Comparison of ENCODE assay signal across 29 mouse cellular contexts in the genomic region with DNA sequence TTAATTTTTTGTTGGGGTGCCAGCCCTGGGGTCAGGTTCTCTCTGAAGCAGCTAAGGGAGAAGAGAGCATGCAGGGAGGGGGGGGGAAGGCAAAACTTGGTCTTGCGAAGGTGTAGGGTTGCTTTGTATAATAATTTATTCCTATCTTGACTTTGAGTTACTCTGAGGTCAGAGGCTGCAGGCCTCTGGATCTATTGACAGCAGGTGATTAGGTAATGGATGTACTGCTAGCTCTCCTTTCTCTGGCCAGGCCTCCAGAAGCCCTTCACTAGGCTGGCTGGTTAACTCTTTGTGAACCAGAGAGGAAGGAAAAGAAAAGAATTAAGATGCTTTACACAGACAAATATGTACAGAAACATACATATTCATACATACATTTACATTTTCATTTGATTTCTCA.
"Had no signal": no experiment of that assay in that cellular context is flagged by ENCODE, and none has a peak within 500 bp of the region (broad histone marks: within the 10 kb centered on the region; RNA-seq: fewer than 3 reads in every experiment).

No protein-coding gene starts in this region.

- H3K4me1 ChIP-seq: limb, embryonic 12.5 days; limb, embryonic 13.5 days; limb, embryonic 15.5 days; liver, embryonic 13.5 days; lung, embryonic 15.5 days; midbrain, embryonic 10.5 days; midbrain, embryonic 13.5 days; midbrain, embryonic 15.5 days; neural tube, embryonic 12.5 days; neural tube, embryonic 13.5 days had no signal

- ATAC-seq: lung, postnatal 0 days; midbrain, embryonic 13.5 days; midbrain, embryonic 15.5 days; midbrain, embryonic 16.5 days had no signal

- H3K4me3 ChIP-seq: left cerebral cortex, adult 2 months; limb, embryonic 10.5 days; limb, embryonic 12.5 days; limb, embryonic 13.5 days; limb, embryonic 15.5 days; liver, embryonic 13.5 days; lung, embryonic 15.5 days; megakaryocyte, embryonic 14.5 days; midbrain, embryonic 10.5 days; midbrain, embryonic 12.5 days; midbrain, embryonic 13.5 days; midbrain, embryonic 15.5 days; myocyte; neural tube, embryonic 12.5 days; neural tube, embryonic 13.5 days had no signal

- H3K27me3 ChIP-seq: limb, embryonic 12.5 days; limb, embryonic 13.5 days; limb, embryonic 15.5 days; liver, embryonic 13.5 days; lung, embryonic 15.5 days; megakaryocyte, embryonic 14.5 days; midbrain, embryonic 12.5 days; midbrain, embryonic 13.5 days; midbrain, embryonic 15.5 days; neural tube, embryonic 12.5 days; neural tube, embryonic 13.5 days had no signal

- H3K36me3 ChIP-seq: midbrain, embryonic 15.5 days had no signal

- H3K9ac ChIP-seq: limb, embryonic 12.5 days; limb, embryonic 13.5 days; limb, embryonic 15.5 days; liver, embryonic 13.5 days; liver, embryonic 14.5 days; lung, embryonic 14.5 days; lung, embryonic 15.5 days; midbrain, embryonic 12.5 days; midbrain, embryonic 13.5 days; midbrain, embryonic 15.5 days; neural tube, embryonic 12.5 days; neural tube, embryonic 13.5 days had no signal

- H3K27ac ChIP-seq: left cerebral cortex, adult 2 months; limb, embryonic 10.5 days; limb, embryonic 12.5 days; limb, embryonic 13.5 days; limb, embryonic 15.5 days; liver, embryonic 13.5 days; liver, embryonic 14.5 days; lung, embryonic 15.5 days; macrophage; midbrain, embryonic 10.5 days; midbrain, embryonic 12.5 days; midbrain, embryonic 13.5 days; midbrain, embryonic 15.5 days; neural tube, embryonic 12.5 days; neural tube, embryonic 13.5 days had no signal

- H3K9me3 ChIP-seq: limb, embryonic 10.5 days; limb, embryonic 12.5 days; limb, embryonic 13.5 days; limb, embryonic 15.5 days; liver, embryonic 13.5 days; lung, embryonic 15.5 days; megakaryocyte, embryonic 14.5 days; midbrain, embryonic 10.5 days; midbrain, embryonic 12.5 days; midbrain, embryonic 13.5 days; midbrain, embryonic 15.5 days; neural tube, embryonic 12.5 days; neural tube, embryonic 13.5 days had no signal

- H3K4me2 ChIP-seq: limb, embryonic 12.5 days; limb, embryonic 13.5 days; limb, embryonic 15.5 days; liver, embryonic 13.5 days; lung, embryonic 14.5 days; lung, embryonic 15.5 days; midbrain, embryonic 11.5 days; midbrain, embryonic 12.5 days; midbrain, embryonic 13.5 days; midbrain, embryonic 15.5 days; neural tube, embryonic 12.5 days; neural tube, embryonic 13.5 days had no signal

- DNase-seq: left cerebral cortex, postnatal 4 days; liver, embryonic 13.5 days; lung, adult 18-20 months; lung, adult 2 months; lung, embryonic 14.5 days; lung, postnatal 10 days; lung, postnatal 14 days; lung, postnatal 36 days; lung, postnatal 4 days; midbrain, embryonic 14.5 days had no signal
